Mouse (Mus musculus): ENCODE measurements around the gene Pabpn1. TPM values are rescaled to one million over a fixed set of nuclear protein-coding genes. Genes with fewer than 3 reads are reported as not detected.
A peak's percentile ranks its signal among the peaks of the same experiment; 100 is the strongest.

The Pabpn1 gene
- 91.7 and 109 TPM in 2 replicates for polyA plus RNA-seq (2015; fragmentation: Nextera tagmentation; extraction: Ambion mirVana)

GRCm38 (mm10) chr14:54892200-54892599 is at the start of gene Pabpn1:
TSS of gene Pabpn1 (plus strand) at chr14:54892500.
- DNase-seq (ENCODE audit: low spot score) = no peak

- peak; percentile 57 for DNase-seq (ENCODE audit: low spot score)
Measured at GRCm38 (mm10) chr14:54843461-54843860, 48.8 kb upstream of the Pabpn1 start.

GRCm38 (mm10) chr14:54855726-54856125 is 36.6 kb upstream of the Pabpn1 start:
- DNase-seq (ENCODE audit: low spot score) = no peak

GRCm38 (mm10) chr14:54856703-54857102 is 35.6 kb upstream of the Pabpn1 start:
- no peak for DNase-seq (ENCODE audit: low spot score)

GRCm38 (mm10) chr14:54857891-54858290 is 34.4 kb upstream of the Pabpn1 start:
- no peak for DNase-seq (ENCODE audit: low spot score)

GRCm38 (mm10) chr14:54860511-54860910 is 31.8 kb upstream of the Pabpn1 start:
- peak; percentile 60 for DNase-seq (ENCODE audit: low spot score)

- DNase-seq (ENCODE audit: low spot score) = peak; percentile 82
Measured at GRCm38 (mm10) chr14:54863501-54864312, 28.6 kb upstream of the Pabpn1 start.

- DNase-seq (ENCODE audit: low spot score) = no peak
Measured at GRCm38 (mm10) chr14:54864313-54865036, 27.8 kb upstream of the Pabpn1 start.

- DNase-seq (ENCODE audit: low spot score) = no peak
Measured at GRCm38 (mm10) chr14:54865626-54866025, 26.7 kb upstream of the Pabpn1 start.

GRCm38 (mm10) chr14:54866268-54866667 is 26.0 kb upstream of the Pabpn1 start:
- DNase-seq (ENCODE audit: low spot score) = no peak

- peak; percentile 50 for DNase-seq (ENCODE audit: low spot score)
Measured at GRCm38 (mm10) chr14:54866936-54867335, 25.4 kb upstream of the Pabpn1 start.

GRCm38 (mm10) chr14:54868026-54868425 is 24.3 kb upstream of the Pabpn1 start:
- no peak for DNase-seq (ENCODE audit: low spot score)

- DNase-seq (ENCODE audit: low spot score) = no peak
Measured at GRCm38 (mm10) chr14:54870861-54871260, 21.4 kb upstream of the Pabpn1 start, which contains the start of gene Homez. TSS of gene Homez (minus strand) at chr14:54870961.

- no peak for DNase-seq (ENCODE audit: low spot score)
Measured at GRCm38 (mm10) chr14:54874165-54874564, 18.1 kb upstream of the Pabpn1 start.

- peak; percentile 33 for DNase-seq (ENCODE audit: low spot score)
Measured at GRCm38 (mm10) chr14:54875844-54876538, 16.3 kb upstream of the Pabpn1 start.

- DNase-seq (ENCODE audit: low spot score) = peak; percentile 80
Measured at GRCm38 (mm10) chr14:54876539-54877047, 15.7 kb upstream of the Pabpn1 start.

GRCm38 (mm10) chr14:54877048-54877715 is 15.1 kb upstream of the Pabpn1 start, which contains the start of gene Ppp1r3e:
TSS of gene Ppp1r3e (minus strand) at chr14:54877550.
- DNase-seq (ENCODE audit: low spot score) = peak; percentile 66

- no peak for DNase-seq (ENCODE audit: low spot score)
Measured at GRCm38 (mm10) chr14:54883154-54884021, 8.9 kb upstream of the Pabpn1 start, which contains the start of the genes Bcl2l2 and Gm20521. TSS of gene Bcl2l2 (plus strand) at chr14:54883377. TSS of gene Gm20521 (plus strand) at chr14:54883441.

- peak; percentile 35 for DNase-seq (ENCODE audit: low spot score)
Measured at GRCm38 (mm10) chr14:54884022-54884712, 8.1 kb upstream of the Pabpn1 start.

Measured in thymus, postnatal 0 days (tissue).